Mouse (Mus musculus) adrenal gland, adult (tissue): ENCODE results near the gene Tnp1.

Source experiments
- DNase-seq, 2 experiments: peaks; one replicate each; pipeline ENCODE4 v3.0.0; 2022 to 2023; ENCODE audit warnings: low spot score in 1 of 2; ENCODE audit not compliant: inconsistent age in 2 of 2

Gene Tnp1

GRCm38 (mm10) chr1:73015731-73016130 is at the start of gene Tnp1:
TSS of gene Tnp1 (minus strand) at chr1:73015909.
- no peak for DNase-seq

DNA sequence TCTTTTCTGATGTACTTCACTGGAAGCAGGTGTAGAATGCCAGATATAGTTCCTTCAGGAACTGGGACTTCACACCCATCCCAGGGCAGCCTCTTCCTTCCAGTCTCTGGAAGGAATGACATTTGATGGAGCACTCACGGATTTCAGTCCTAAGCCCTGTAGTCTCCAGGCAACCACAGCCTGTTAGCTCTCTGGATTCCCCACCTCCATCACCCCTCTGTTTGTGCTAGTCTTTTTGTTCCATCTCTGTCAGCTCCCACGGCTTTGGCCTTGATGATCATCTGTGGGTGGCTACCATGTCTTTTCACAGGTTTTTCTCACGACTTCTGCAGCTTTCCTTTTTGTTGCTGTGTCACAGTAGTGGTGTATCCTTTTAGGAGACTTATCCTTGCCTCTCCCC is 48.6 kb upstream of the Tnp1 start:
- no peak for DNase-seq

GRCm38 (mm10) chr1:73061491-73062233 is 46.0 kb upstream of the Tnp1 start:
- DNase-seq: peak in 1 of 2 experiments; percentile 22

DNA sequence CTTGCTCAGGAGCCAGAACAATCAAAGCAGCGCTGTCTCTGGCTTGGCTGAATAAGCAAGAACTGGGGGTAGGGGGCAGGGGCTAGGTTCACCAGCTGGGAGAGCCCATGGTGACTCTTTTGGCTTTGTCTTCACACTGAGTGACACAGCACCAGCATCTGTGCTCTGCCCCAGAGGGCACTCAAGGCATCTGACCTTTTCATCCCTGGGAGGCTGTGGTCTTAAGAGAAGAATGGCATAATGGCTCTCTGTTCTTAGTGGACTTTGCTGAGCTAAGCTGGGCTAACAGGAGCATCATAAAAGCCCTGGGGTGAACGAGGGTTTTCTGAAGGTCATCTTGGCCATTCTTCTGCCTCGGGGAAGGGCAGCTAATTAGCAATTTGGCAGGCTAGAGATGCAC is 44.6 kb upstream of the Tnp1 start:
- DNase-seq: no peak

GRCm38 (mm10) chr1:73056266-73057001 is 40.7 kb upstream of the Tnp1 start:
- peak in 1 of 2 experiments; percentile 79 for DNase-seq

DNA sequence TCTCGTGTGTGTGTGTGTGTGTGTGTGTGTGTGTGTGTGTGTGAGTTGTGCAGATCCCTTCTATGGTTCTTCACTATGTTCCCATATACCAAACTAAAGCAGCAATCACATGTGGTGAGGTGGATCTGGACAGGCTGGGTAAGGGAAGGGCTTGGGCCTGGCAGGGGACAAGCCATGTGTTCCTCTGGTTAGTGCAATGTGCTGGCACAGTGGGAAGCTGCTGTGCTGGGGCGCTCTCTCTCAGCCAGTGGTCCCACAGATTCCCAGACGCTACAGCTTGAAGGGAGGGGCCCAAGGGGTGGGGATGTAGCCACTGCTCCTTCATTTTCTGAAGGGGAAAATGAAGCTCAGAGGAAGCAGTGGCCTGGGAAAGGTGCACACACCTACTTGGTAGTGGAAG is 40.1 kb upstream of the Tnp1 start:
- DNase-seq: no peak

DNA sequence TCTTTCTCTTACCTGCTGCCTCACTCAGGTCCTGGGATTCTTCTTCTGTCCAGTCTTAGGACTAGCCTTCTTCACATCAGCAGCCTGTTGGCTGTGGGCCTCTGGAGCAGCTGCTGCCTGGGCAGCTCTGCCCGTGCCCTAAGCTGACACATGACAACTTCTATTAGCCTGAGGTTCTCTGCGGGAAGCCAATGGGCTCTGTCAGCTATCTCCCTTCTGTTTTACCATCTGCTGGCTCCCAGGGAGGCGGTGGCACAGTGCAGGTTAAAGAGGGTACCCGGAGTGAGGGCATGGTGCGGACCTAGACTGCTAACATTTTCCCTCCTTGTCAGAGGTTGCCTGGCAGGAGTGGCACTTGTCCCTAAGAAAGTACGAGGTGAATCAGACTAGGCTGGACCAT is 39.5 kb upstream of the Tnp1 start:
- no peak for DNase-seq

- no peak for DNase-seq
These were observed 38.0 kb upstream of the Tnp1 start for GRCm38 (mm10) chr1:73053545-73054326.

- no peak for DNase-seq
These were observed 31.4 kb upstream of the Tnp1 start for GRCm38 (mm10) chr1:73046896-73047672.

GRCm38 (mm10) chr1:73045948-73046685 is 30.4 kb upstream of the Tnp1 start:
- no peak for DNase-seq

GRCm38 (mm10) chr1:73043671-73044070 is 28.0 kb upstream of the Tnp1 start:
- no peak for DNase-seq

DNA sequence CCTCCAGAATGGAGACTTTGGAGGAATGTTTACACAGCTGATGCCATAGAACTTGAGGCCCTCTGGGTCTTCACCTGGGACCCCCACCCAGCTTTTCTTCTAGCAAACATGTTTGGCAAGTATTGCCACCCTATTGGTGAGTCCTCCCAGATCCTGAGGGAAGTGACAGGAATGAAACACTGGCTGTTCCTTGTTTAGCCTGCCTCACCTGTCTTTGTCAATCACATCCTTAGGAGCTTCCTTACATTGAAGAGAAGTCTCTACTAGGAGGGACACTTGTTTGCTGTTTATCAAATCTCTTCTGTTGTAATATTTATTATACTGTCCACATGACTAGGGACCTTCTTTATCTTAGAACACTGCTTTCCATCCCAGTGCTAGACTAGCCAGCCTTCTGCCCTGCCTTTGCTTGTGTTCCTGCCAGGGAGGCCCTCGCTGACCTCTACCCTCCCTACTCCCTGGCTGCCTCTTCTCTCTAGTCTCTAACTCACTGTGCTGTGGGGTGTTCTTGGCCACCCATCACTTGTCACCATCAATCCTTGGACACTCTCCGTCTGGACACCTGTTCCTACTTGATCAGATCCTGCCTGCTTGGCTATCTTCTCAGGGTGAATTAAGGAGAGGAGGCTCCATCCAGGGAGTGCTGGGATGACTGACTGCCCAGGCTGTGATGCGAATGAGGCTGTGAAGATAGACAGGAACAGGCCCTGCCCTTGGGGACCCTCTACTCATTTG is 25.1 kb upstream of the Tnp1 start:
- DNase-seq: no peak

DNA sequence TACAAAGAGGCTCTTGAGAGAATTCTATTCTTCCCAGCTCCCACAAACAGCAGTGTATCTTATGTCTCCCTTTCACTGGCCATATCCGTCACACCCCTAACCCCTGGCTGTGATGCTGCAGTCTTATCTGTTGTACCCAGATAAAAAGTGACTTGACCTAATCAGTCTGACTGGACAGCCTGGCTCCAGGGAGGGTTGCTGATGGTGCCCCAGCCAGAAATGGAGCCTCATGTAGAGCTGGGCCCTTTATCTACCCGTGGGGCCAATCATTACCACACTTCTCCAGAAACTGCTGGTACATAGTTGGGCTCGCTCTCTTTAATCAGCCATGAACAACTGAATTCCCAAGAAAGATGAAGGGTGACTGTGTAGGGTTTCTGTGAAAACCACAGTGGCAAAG is 22.8 kb upstream of the Tnp1 start:
- DNase-seq: no peak

- no peak for DNase-seq
These were observed 20.8 kb upstream of the Tnp1 start for GRCm38 (mm10) chr1:73036536-73036935.

- no peak for DNase-seq
These were observed 20.0 kb upstream of the Tnp1 start for GRCm38 (mm10) chr1:73035726-73036125.

DNA sequence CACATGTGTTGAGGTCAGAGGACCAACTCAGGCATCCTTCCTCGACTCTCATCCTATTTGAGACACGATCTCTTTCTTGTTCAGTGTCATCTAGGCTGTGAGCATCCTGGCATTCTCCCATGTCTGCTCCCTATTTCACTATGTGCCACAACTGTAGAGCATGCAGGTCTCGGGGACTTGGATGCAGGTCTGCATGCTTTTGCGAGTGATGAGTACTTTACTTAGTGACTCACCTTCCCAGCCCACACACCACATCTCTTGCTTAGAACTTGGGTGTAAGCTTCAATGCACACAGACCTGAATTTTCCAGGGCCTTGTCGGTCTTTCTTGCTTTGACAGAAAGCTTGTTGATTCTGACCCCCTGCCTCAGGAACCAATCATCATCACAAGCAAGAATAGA is 16.8 kb upstream of the Tnp1 start:
- DNase-seq: no peak

DNA sequence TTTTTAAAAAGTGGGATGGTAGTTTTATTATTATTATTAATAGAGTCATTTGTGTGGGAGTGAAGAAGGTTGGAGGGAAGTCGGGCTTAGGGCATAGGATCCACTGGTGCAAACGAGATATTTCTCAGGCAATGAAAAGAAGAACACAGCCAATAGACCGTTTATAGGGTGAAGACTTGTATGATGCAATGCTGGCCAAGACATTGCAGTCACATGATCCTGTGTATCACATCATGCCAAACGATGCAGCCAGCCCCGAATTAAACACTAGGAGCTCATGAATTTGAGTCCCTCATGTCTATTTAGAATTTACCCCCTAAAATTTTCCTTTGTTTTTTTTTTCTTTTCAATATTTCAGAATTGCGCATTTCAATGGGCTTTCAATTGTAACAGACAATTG is 13.0 kb upstream of the Tnp1 start:
- no peak for DNase-seq

GRCm38 (mm10) chr1:73027381-73027780 is 11.7 kb upstream of the Tnp1 start:
- no peak for DNase-seq

DNA sequence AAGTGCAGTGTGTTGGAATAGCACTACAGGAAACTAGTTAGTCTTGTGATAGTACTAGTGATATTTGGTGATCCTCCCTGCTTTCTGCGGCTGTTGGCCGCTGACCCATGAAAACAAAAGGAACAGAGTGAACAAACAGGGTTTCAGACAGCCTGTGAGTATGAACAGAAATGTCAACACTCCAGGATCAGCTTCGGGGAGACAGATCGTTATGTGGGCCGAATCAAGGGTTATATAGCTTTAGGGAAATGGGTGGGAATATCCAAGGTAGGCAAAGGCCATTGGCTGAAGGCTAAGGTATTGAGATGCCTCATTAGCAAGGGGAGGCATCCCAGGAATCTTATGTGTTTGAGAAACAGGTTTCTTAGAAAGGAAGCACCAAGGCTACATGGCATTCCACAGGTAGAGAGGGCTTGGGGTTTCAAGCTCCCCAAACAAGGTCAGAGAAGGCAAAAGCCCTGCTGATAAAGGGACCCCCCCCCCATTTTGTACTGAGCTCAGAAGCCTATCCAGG is 11.1 kb upstream of the Tnp1 start:
- DNase-seq: no peak
